Mouse (Mus musculus): Measurements from ENCODE around the gene Nrap. TPM values are rescaled to one million over a fixed set of nuclear protein-coding genes. Genes with fewer than 3 reads are reported as not detected.
"Not testable (repeated sequence)": the region's sequence is repeated elsewhere in the genome, so short reads cannot be mapped to it uniquely, and the experiment has no call there.

Gene Nrap
- polyA plus RNA-seq, 1 experiment from 2014 or later = 0.24 TPM

GRCm38 (mm10) chr19:56358890-56359289 lies 30.9 kb downstream of the Nrap start:
- H3K4me1 ChIP-seq (ENCODE audit: control insufficient read depth, insufficient read depth, low read depth, low read length) = no peaks in the 10 kb centered on the region
- no peak for ATAC-seq
- 76% methylated on average over 2 of the region's 2 CpGs for WGBS
- H3K27me3 ChIP-seq (replicated peaks; ENCODE audit: control insufficient read depth, insufficient read depth, low read length) = no peaks in the 10 kb centered on the region
- H3K36me3 ChIP-seq (ENCODE audit: control insufficient read depth, insufficient read depth, low read length) = no peaks in the 10 kb centered on the region
- no peak overlapping the region for H3K4me3 ChIP-seq (ENCODE audit: low read length)
- no peak overlapping the region for H3K27ac ChIP-seq (ENCODE audit: low read depth, low read length)
- no peaks in the 10 kb centered on the region for H3K9me3 ChIP-seq (ENCODE audit: control insufficient read depth, low read length)
- no peak overlapping the region for H3K4me2 ChIP-seq (ENCODE audit: low read length)
- H3K9ac ChIP-seq (ENCODE audit: low read depth, low read length) = no peak overlapping the region

- WGBS = 68% methylated on average over 2 of the region's 2 CpGs
- not testable (repeated sequence) for H3K36me3 ChIP-seq (ENCODE audit: control insufficient read depth, insufficient read depth, low read length); H3K4me1 ChIP-seq (ENCODE audit: control insufficient read depth, insufficient read depth, low read depth, low read length); H3K4me2 ChIP-seq (ENCODE audit: low read length); H3K27me3 ChIP-seq (replicated peaks; ENCODE audit: control insufficient read depth, insufficient read depth, low read length); H3K9me3 ChIP-seq (ENCODE audit: control insufficient read depth, low read length); H3K9ac ChIP-seq (ENCODE audit: low read depth, low read length); H3K27ac ChIP-seq (ENCODE audit: low read depth, low read length); ATAC-seq; H3K4me3 ChIP-seq (ENCODE audit: low read length)
These were observed 32.5 kb downstream of the Nrap start for GRCm38 (mm10) chr19:56357374-56357708.

DNA sequence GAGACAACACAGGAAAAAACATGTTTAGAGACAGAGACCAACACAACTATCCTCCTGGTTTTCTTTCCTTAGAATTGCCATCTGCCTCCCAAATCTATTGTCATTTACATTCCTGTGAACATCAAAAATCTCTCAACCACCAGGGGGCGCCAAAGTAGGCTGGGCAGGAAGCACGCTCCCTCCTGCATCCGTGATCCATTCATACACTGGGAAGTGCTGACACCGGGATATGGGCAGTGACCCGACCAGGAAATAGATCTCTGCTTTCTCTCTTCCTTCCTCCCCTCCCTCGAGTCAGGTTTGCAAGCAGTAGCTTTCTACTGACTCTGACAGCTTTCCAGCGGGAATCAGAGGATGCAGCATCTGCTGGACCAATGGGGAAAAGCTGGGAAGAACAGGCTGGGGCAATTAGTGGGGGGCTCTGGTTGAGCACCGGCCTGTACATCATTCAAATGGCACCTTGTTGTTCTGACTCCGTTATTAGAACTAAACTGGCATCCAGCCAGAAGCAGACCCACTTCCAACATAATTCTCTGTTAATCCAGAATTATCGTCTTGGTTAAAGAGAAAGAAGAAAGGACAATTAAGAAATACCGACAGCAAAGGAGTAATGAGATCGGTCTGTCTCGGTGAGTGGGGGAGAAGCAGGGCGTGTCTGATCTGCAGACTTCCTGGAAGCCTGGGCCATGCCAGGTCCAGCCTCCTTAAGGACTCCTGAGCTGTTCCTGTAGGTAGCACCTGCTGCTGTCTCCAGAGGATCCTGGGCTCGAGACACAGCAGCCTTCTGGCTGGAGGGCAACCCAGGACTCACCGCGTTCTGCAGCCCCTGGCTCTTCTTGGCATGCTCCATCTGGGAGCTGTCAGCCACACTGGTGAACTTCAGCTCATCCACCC lies 33.1 kb downstream of the Nrap start:
- no peaks in the 10 kb centered on the region for H3K4me1 ChIP-seq (ENCODE audit: control insufficient read depth, insufficient read depth, low read depth, low read length)
- H3K27me3 ChIP-seq (replicated peaks; ENCODE audit: control insufficient read depth, insufficient read depth, low read length) = no peaks in the 10 kb centered on the region
- ATAC-seq = no peak
- 37% methylated on average over 17 of the region's 17 CpGs for WGBS
- no peaks in the 10 kb centered on the region for H3K36me3 ChIP-seq (ENCODE audit: control insufficient read depth, insufficient read depth, low read length)
- H3K9ac ChIP-seq (ENCODE audit: low read depth, low read length) = no peak overlapping the region
- H3K4me3 ChIP-seq (ENCODE audit: low read length) = no peak overlapping the region
- H3K27ac ChIP-seq (ENCODE audit: low read depth, low read length) = no peak overlapping the region
- no peak overlapping the region for H3K4me2 ChIP-seq (ENCODE audit: low read length)
- no peaks in the 10 kb centered on the region for H3K9me3 ChIP-seq (ENCODE audit: control insufficient read depth, low read length)

GRCm38 (mm10) chr19:56355201-56355600 lies 34.6 kb downstream of the Nrap start:
- no peak overlapping the region for H3K27ac ChIP-seq (ENCODE audit: low read depth, low read length)
- no peaks in the 10 kb centered on the region for H3K4me1 ChIP-seq (ENCODE audit: control insufficient read depth, insufficient read depth, low read depth, low read length)
- no peak overlapping the region for H3K4me3 ChIP-seq (ENCODE audit: low read length)
- H3K27me3 ChIP-seq (replicated peaks; ENCODE audit: control insufficient read depth, insufficient read depth, low read length) = no peaks in the 10 kb centered on the region
- no peak overlapping the region for H3K4me2 ChIP-seq (ENCODE audit: low read length)
- no peaks in the 10 kb centered on the region for H3K36me3 ChIP-seq (ENCODE audit: control insufficient read depth, insufficient read depth, low read length)
- 93% methylated on average over 12 of the region's 12 CpGs for WGBS
- H3K9ac ChIP-seq (ENCODE audit: low read depth, low read length) = no peak overlapping the region
- no peaks in the 10 kb centered on the region for H3K9me3 ChIP-seq (ENCODE audit: control insufficient read depth, low read length)
- no peak for ATAC-seq

DNA sequence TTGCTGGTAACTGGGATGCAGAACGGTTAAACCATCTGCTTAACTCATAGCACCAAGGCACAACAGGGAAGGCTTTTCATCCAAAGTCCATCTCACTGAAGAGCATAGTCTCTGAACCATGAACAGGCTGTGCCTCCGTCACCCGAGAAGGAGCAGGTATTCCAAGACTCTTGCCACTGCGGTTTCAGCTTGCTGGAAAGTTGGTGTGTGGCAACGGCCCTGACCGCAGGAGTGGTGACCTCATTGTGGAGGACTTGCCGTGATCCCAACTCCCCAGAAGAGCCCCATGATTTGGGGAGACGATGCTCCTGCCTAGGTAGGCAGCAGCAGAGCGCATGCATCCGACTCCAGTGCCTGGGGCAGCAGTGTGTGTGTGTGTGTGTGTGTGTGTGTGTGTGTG lies 36.1 kb downstream of the Nrap start:
- no peaks in the 10 kb centered on the region for H3K4me1 ChIP-seq (ENCODE audit: control insufficient read depth, insufficient read depth, low read depth, low read length)
- H3K36me3 ChIP-seq (ENCODE audit: control insufficient read depth, insufficient read depth, low read length) = no peaks in the 10 kb centered on the region
- no peak overlapping the region for H3K27ac ChIP-seq (ENCODE audit: low read depth, low read length)
- 91% methylated on average over 9 of the region's 10 CpGs for WGBS
- no peak overlapping the region for H3K4me3 ChIP-seq (ENCODE audit: low read length)
- H3K27me3 ChIP-seq (replicated peaks; ENCODE audit: control insufficient read depth, insufficient read depth, low read length) = no peaks in the 10 kb centered on the region
- no peak overlapping the region for H3K9ac ChIP-seq (ENCODE audit: low read depth, low read length)
- no peaks in the 10 kb centered on the region for H3K9me3 ChIP-seq (ENCODE audit: control insufficient read depth, low read length)
- no peak for ATAC-seq
- no peak overlapping the region for H3K4me2 ChIP-seq (ENCODE audit: low read length)

GRCm38 (mm10) chr19:56349295-56349694 lies 40.5 kb downstream of the Nrap start:
- Histone ChIP-seq H3K4me3 (ENCODE audit: low read length) (no peak overlapping the region), H3K27me3 (replicated peaks; ENCODE audit: control insufficient read depth, insufficient read depth, low read length) (no peaks in the 10 kb centered on the region), H3K4me1 (ENCODE audit: control insufficient read depth, insufficient read depth, low read depth, low read length) (0 out of 2 replicates have a peak, but pooled peaks cover 2% of the 10 kb centered on the region), H3K9ac (ENCODE audit: low read depth, low read length) (no peak overlapping the region), H3K27ac (ENCODE audit: low read depth, low read length) (no peak overlapping the region), H3K36me3 (ENCODE audit: control insufficient read depth, insufficient read depth, low read length) (no peaks in the 10 kb centered on the region), H3K4me2 (ENCODE audit: low read length) (no peak overlapping the region), H3K9me3 (ENCODE audit: control insufficient read depth, low read length) (no peaks in the 10 kb centered on the region)
- no peak for ATAC-seq
- WGBS = 47% methylated on average over 6 of the region's 6 CpGs

DNA sequence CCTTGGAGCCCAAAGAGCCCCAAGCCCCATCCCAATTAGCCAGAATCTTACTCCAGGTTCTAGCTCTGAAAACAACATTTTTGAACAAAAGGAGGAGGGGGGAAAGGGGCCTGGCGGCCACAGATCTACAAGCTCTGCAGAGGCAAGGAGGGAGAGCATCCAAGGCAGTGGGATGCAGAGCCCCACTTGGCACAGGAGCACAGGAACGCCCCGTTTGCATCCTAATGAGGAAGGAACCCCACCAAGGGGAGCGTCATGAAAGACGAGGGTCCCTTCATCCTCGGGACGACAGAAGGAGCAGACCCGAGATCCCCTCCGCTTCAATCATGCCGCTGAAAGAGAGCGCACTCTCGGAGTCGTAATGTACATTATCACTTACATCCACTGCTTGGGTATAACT lies 43.1 kb downstream of the Nrap start:
- no peak overlapping the region for H3K4me3 ChIP-seq (ENCODE audit: low read length)
- no peaks in the 10 kb centered on the region for H3K27me3 ChIP-seq (replicated peaks; ENCODE audit: control insufficient read depth, insufficient read depth, low read length)
- H3K9me3 ChIP-seq (ENCODE audit: control insufficient read depth, low read length) = no peaks in the 10 kb centered on the region
- peaks cover 7% of the 10 kb centered on the region; the same call in 1 of the 2 replicates for H3K4me1 ChIP-seq (ENCODE audit: control insufficient read depth, insufficient read depth, low read depth, low read length)
- H3K27ac ChIP-seq (ENCODE audit: low read depth, low read length) = no peak overlapping the region
- no peak for ATAC-seq
- WGBS = 42% methylated on average over 13 of the region's 13 CpGs
- no peaks in the 10 kb centered on the region for H3K36me3 ChIP-seq (ENCODE audit: control insufficient read depth, insufficient read depth, low read length)
- H3K4me2 ChIP-seq (ENCODE audit: low read length) = no peak overlapping the region
- no peak overlapping the region for H3K9ac ChIP-seq (ENCODE audit: low read depth, low read length)

GRCm38 (mm10) chr19:56346016-56346415 lies 43.8 kb downstream of the Nrap start:
- H3K4me1 ChIP-seq (ENCODE audit: control insufficient read depth, insufficient read depth, low read depth, low read length) = peaks cover 7% of the 10 kb centered on the region; the same call in 1 of the 2 replicates
- H3K9ac ChIP-seq (ENCODE audit: low read depth, low read length) = no peak overlapping the region
- no peak overlapping the region for H3K27ac ChIP-seq (ENCODE audit: low read depth, low read length)
- ATAC-seq = no peak
- H3K4me3 ChIP-seq (ENCODE audit: low read length) = no peak overlapping the region
- H3K27me3 ChIP-seq (replicated peaks; ENCODE audit: control insufficient read depth, insufficient read depth, low read length) = no peaks in the 10 kb centered on the region
- H3K36me3 ChIP-seq (ENCODE audit: control insufficient read depth, insufficient read depth, low read length) = no peaks in the 10 kb centered on the region
- 77% methylated on average over 3 of the region's 3 CpGs for WGBS
- H3K9me3 ChIP-seq (ENCODE audit: control insufficient read depth, low read length) = no peaks in the 10 kb centered on the region
- H3K4me2 ChIP-seq (ENCODE audit: low read length) = no peak overlapping the region

- Histone ChIP-seq H3K4me3 (ENCODE audit: low read length) (no peak overlapping the region), H3K27ac (ENCODE audit: low read depth, low read length) (no peak overlapping the region), H3K27me3 (replicated peaks; ENCODE audit: control insufficient read depth, insufficient read depth, low read length) (no peaks in the 10 kb centered on the region), H3K9ac (ENCODE audit: low read depth, low read length) (peak overlapping the region; percentile 39; the same call in 1 of the 2 replicates), H3K4me1 (ENCODE audit: control insufficient read depth, insufficient read depth, low read depth, low read length) (peaks cover 7% of the 10 kb centered on the region; the same call in 1 of the 2 replicates), H3K9me3 (ENCODE audit: control insufficient read depth, low read length) (no peaks in the 10 kb centered on the region), H3K36me3 (ENCODE audit: control insufficient read depth, insufficient read depth, low read length) (no peaks in the 10 kb centered on the region), H3K4me2 (ENCODE audit: low read length) (peak overlapping the region; percentile 36)
- 20% methylated on average over 26 of the region's 26 CpGs for WGBS
- no peak for ATAC-seq
These were observed 45.8 kb downstream of the Nrap start for GRCm38 (mm10) chr19:56343869-56344563.
